Mouse (Mus musculus) small intestine, adult 2 months (tissue): ENCODE data around the gene Mrrf.

Source experiments
- CTCF ChIP-seq: fragments of 200-500 bp; IDR thresholded peaks from 2 replicates; pipeline ENCODE4 v1.5.1; 2012; ENCODE audit warnings: low read depth, mild to moderate bottlenecking, control low read depth, inconsistent platforms, low read length, moderate library complexity, mixed read lengths; ENCODE audit not compliant: insufficient replicate concordance, insufficient read length; ENCODE audit errors: extremely low read depth
- POLR2A ChIP-seq: fragments of 200-500 bp; IDR thresholded peaks from 2 replicates; pipeline ENCODE4 v1.6.1; 2012; ENCODE audit warnings: low read depth, mild to moderate bottlenecking, control low read depth, inconsistent platforms, low read length, moderate library complexity

DNA sequence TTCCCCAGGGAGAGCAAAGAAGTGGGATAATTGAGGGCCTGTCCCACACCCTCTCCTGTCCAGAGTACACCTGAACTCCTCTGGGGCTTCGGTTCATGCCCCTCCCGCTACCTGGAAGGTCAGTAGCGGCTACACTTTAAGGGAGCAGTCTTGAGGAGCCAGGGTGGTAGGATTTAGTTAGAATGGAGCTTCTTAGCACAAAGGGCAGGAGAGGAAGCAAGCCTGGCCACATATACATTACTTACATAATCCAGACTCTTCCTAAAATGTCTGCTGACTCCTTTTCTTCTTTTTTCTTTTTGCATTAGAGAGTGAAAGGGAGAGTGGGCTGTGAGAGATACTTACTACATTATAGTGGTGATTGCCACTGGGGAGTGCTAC is 62.7 kb downstream of the Mrrf start:
- no peak for TF ChIP-seq CTCF
- no peak for TF ChIP-seq POLR2A
